Mouse (Mus musculus) heart, embryonic 14.5 days (tissue): Measurements from ENCODE around the gene Cfap70. TPM values are rescaled to one million over a fixed set of nuclear protein-coding genes. Genes with fewer than 3 reads are reported as not detected.
A peak's percentile ranks its signal among the peaks of the same experiment; 100 is the strongest.

ENCODE experiments used
- ATAC-seq: fragments of 200-750 bp; cut with Nextera tagmentation; 2 replicates; pipeline ENCODE4 v1.8.0; 2017; ENCODE audit warnings: low read depth, moderate TSS enrichment; ENCODE audit not compliant: insufficient number of reproducible peaks, insufficient read depth, low FRiP score
- H3K27ac ChIP-seq, 2 experiments: fragments of 200-500 bp in 1 of 2; fragments of 300-500 bp in 1 of 2; sonication (generic) in 1 of 2; replicated peaks in 1 of 2; 2 replicates each; pipeline ENCODE4 v1.5.1; 2012 to 2014; ENCODE audit warnings: low read depth in 2 of 2, low read length in 2 of 2, control low read depth in 1 of 2, mild to moderate bottlenecking in 1 of 2, mixed read lengths in 1 of 2; ENCODE audit not compliant: control insufficient read depth in 1 of 2, insufficient read depth in 1 of 2
- H3K27me3 ChIP-seq: fragments of 300-500 bp; sonication (generic); 2 replicates; pipeline ENCODE4 v1.6.1; 2014; ENCODE audit warnings: mild to moderate bottlenecking, low read length, control low read depth; ENCODE audit not compliant: control insufficient read depth, insufficient read depth
- H3K36me3 ChIP-seq: fragments of 300-500 bp; sonication (generic); 2 replicates; pipeline ENCODE4 v1.6.1; 2014; ENCODE audit warnings: mild to moderate bottlenecking, control low read depth, low read length, mixed read lengths; ENCODE audit not compliant: control insufficient read depth, insufficient read depth
- H3K4me1 ChIP-seq, 2 experiments: fragments of 200-500 bp in 1 of 2; fragments of 300-500 bp in 1 of 2; sonication (generic) in 1 of 2; 2 replicates each; pipeline ENCODE4 v1.6.1; 2012 to 2014; ENCODE audit warnings: low read length in 2 of 2, control low read depth in 1 of 2, mixed read lengths in 1 of 2; ENCODE audit not compliant: control insufficient read depth in 2 of 2, insufficient read depth in 2 of 2
- H3K4me2 ChIP-seq: fragments of 300-500 bp; sonication (generic); 2 replicates; pipeline ENCODE4 v1.6.1; 2014; ENCODE audit warnings: mild to moderate bottlenecking, low read length
- H3K4me3 ChIP-seq, 2 experiments: fragments of 200-500 bp in 1 of 2; fragments of 300-500 bp in 1 of 2; sonication (generic) in 1 of 2; 2 replicates each; pipeline ENCODE4 v1.5.1; 2012 to 2014; ENCODE audit warnings: low read length in 2 of 2, mild to moderate bottlenecking in 2 of 2, control low read depth in 1 of 2, low read depth in 1 of 2, moderate library complexity in 1 of 2; ENCODE audit not compliant: control insufficient read depth in 1 of 2, insufficient read depth in 1 of 2
- H3K9ac ChIP-seq: fragments of 300-500 bp; sonication (generic); 2 replicates; pipeline ENCODE4 v1.6.1; 2014; ENCODE audit warnings: mild to moderate bottlenecking, low read length
- H3K9me3 ChIP-seq: fragments of 300-500 bp; sonication (generic); 2 replicates; pipeline ENCODE4 v1.6.1; 2016; ENCODE audit warnings: low read length, control low read depth; ENCODE audit not compliant: control insufficient read depth
- WGBS: fragments of 180-500 bp; shearing (Covaris S2); extraction: QIAGEN DNeasy Blood & Tissue Kit; methylation state at CpG from one replicate; pipeline ENCODE4 v1.1.7; 2014; 5-methylcytosine and 5-hydroxymethylcytosine counted together
- polyA plus RNA-seq: library from polyadenylated mRNA; unstranded; fragments of >200 nt; fragmentation: Nextera tagmentation; extraction: Ambion mirVana; gene quantifications from 2 replicates; pipeline ENCODE4 v1.2.1, GENCODE M21; 2014

The Cfap70 gene
- polyA plus RNA-seq, result 0.18 and 0.63 TPM in 2 replicates

DNA sequence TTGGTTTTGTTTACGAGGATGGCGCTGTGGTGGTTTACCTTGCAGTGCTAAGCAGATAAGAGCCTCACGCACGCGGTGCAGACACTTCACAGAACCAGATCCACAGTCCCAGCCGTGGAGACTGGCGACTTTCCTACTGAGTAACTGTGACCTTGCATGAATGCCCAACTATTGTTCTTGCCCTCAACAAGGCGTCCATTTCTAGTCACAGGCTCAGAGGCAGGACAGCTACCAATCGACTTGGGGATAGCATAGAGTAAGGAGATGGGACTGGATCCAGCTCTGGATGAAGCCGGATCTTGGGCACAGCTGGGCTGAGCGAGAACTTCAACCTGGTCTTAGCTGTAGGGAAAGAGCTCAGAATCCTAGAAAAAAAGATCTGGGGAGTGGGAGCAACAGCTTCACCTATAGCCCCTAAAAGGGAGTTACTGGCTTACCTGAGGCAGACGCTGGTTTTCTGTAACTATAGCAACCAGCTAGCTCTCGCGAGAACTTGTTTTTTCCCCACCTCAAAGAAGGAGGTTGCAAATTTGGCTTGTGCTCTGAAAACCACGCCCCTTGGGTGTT is at the start of gene Cfap70:
TSS of gene Cfap70 (minus strand) at position 462 of the 567 bp plus-strand sequence.
- Histone ChIP-seq H3K9ac (peak within 1 kb of the TSS; percentile 44; the same call in 1 of the 2 replicates), H3K27ac (no peak within 1 kb of the TSS), H3K36me3 (peaks cover 17% of the 10 kb centered on the region), H3K4me3 (peak within 1 kb of the TSS; percentile 25 to 41), H3K9me3 (no peaks in the 10 kb centered on the region), H3K4me1 (no peaks in the 10 kb centered on the region; a peak in 1 of 4 replicates), H3K27me3 (no peaks in the 10 kb centered on the region), H3K4me2 (peak within 1 kb of the TSS; percentile 76)
- ATAC-seq, result no peak; the same call in 1 of the 2 replicates
- 2% methylated on average over 15 of the region's 15 CpGs for WGBS

DNA sequence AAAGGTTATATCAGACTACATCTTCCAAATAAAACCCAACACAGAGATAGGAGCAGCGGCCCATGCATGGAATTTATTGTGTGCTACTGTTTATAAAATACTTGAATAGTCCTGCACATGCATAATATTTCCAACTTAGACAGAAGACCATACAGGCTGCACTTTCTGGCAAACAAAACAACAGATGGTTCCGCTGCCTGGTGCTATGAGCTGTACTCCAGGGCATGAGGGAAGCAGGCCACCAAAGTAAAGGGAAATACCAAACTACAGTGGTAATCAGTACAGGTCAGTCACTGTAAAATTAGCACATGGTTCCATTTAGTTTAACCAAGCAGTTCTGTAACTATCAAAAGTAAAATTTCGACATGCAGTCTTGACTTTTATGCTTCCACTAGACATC is 48.0 kb upstream of the Cfap70 start:
- no peaks in the 10 kb centered on the region for H3K9me3 ChIP-seq
- no peak overlapping the region for H3K27ac ChIP-seq
- H3K27me3 ChIP-seq, result no peaks in the 10 kb centered on the region
- no peak overlapping the region for H3K4me3 ChIP-seq
- H3K36me3 ChIP-seq, result peaks cover 62% of the 10 kb centered on the region
- ATAC-seq, result no peak
- WGBS, result 87% methylated on average over 3 of the region's 3 CpGs
- H3K4me2 ChIP-seq, result no peak overlapping the region
- H3K4me1 ChIP-seq, result no peaks in the 10 kb centered on the region
- H3K9ac ChIP-seq, result no peak overlapping the region

DNA sequence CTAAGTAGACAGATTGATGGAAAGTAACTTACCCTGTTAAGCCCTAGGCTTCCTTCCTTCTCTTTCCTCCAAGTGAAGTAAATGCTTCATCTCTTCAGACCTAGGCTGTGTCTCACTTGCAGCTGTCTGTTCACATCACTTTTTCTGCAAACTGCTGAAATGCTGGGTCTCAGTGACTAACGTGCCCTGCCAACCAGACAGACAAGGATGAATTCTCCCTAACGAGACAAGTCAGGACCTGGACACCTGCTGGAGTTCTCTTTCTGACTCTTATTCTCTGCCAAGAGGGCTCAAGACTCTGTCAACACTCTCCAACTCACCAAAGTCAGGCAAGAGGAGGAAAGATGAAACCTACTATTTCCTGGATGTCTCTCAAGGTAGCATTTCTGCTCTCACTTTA is 44.6 kb upstream of the Cfap70 start, which contains the start of gene Mss51:
TSS of gene Mss51 (minus strand) at position 299 of the 400 bp plus-strand sequence.
- Histone ChIP-seq H3K9ac (no peak within 1 kb of the TSS), H3K4me1 (no peaks in the 10 kb centered on the region), H3K27me3 (no peaks in the 10 kb centered on the region), H3K36me3 (peaks cover 68% of the 10 kb centered on the region), H3K4me3 (no peak within 1 kb of the TSS), H3K27ac (no peak within 1 kb of the TSS), H3K9me3 (no peaks in the 10 kb centered on the region), H3K4me2 (no peak within 1 kb of the TSS)
- 75% methylated on average over 2 of the region's 2 CpGs for WGBS
- no peak for ATAC-seq

DNA sequence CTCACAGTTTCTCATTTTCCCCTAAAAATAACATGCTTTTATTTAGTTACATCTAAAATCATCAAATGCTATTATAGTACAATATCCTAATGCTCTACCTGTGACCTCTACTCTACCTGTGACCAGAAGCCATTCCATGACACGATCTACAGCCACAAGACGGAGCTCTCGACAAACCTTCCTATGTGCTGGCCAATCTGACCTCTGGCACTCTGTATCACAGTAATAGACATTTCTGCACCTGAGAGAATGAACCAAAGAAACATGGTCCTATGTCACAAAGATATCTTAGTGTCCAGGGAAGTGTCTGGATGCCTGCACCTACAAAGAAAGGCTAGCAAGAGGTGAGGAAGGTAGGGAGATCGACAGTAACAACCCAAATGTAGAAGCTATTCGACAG is 34.0 kb upstream of the Cfap70 start:
- Histone ChIP-seq H3K4me3 (no peak overlapping the region), H3K27me3 (no peaks in the 10 kb centered on the region), H3K36me3 (peaks cover 45% of the 10 kb centered on the region), H3K9me3 (no peaks in the 10 kb centered on the region), H3K4me2 (no peak overlapping the region), H3K4me1 (no peaks in the 10 kb centered on the region), H3K27ac (no peak overlapping the region), H3K9ac (no peak overlapping the region)
- no peak for ATAC-seq
- WGBS, result 93% methylated on average over 5 of the region's 5 CpGs

DNA sequence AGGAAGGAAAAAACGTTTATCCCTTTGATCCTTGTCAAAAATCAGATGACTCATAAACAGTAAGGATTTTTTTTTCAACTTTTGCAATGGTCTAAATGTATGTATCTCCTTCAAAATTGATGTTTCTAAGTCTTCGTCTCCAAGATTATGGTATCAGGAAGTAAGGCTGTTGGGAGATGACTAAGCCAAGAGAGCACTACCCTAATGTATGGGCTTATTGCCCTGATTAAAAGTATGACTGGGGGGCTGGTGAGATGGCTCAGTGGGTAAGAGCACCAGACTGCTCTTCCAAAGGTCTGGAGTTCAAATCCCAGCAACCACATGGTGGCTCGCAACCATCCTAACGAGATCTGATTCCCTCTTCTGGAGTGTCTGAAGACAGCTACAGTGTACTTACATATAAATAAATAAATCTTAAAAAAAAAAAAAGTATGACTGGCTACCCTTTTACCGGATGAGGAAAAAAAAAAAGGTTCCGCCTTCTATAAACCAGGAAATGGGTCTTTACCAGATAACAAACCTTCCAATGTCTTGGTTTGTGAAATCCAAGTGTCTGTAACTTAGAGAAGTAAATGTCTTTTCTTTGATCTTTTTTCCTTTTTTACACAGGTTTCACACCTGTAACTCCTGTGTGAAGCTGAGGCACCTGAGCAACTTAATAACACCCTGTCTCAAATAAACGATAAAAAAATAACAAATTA is 30.2 kb upstream of the Cfap70 start:
- H3K27ac ChIP-seq, result no peak overlapping the region
- no peak for ATAC-seq
- 88% methylated on average over 7 of the region's 7 CpGs for WGBS

DNA sequence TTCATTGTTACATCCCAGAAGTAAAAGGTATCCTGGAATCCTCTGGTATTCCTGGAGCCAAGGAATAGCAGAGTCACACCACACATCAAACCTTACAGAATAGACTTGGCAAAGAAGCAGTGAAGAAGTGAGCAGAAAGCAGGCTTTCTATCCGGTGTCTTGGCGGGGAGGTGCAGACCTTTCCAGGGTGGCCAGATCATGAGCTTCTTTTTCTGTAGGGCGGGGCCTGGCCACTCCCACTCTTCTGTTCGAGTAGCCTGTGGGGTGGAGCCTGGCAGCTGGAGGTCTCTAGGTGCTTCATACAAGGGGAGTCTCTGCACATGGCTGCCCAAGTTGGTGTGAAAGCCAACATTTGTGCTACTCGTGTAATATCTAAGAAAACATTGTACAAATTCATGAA is 29.2 kb upstream of the Cfap70 start:
- no peak for ATAC-seq
- H3K9ac ChIP-seq, result no peak overlapping the region

More for the DNA sequence above, 30.2 kb upstream of the Cfap70 start:
- Histone ChIP-seq H3K9me3 (no peaks in the 10 kb centered on the region), H3K4me2 (no peak overlapping the region), H3K36me3 (peaks cover 34% of the 10 kb centered on the region), H3K9ac (no peak overlapping the region), H3K27me3 (no peaks in the 10 kb centered on the region), H3K4me1 (peaks cover 2 to 11% of the 10 kb centered on the region in 2 experiments; a peak in 3 of 4 replicates), H3K4me3 (no peak overlapping the region)

DNA sequence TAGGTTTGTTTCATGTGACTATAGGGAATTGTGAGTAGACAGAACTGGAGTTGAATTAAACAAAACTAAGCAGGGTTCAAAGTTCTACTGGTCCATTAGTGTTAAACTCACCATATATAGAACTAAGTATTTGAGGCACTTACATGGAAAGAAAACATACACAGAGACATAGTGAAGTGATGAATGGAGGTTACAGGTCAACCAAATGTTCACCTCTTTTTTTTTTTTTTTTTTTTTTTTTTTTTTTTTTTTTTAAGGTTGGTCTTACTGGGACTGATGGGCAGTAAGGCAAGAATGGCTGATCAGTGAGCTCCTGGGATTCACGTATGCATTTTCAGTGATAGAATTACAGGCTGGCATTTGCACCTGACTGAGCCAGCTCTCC is 28.2 kb upstream of the Cfap70 start:
- Histone ChIP-seq H3K4me3 (peak overlapping the region; percentile 74 to 100), H3K36me3 (peaks cover 25% of the 10 kb centered on the region), H3K9me3 (no peaks in the 10 kb centered on the region), H3K27me3 (no peaks in the 10 kb centered on the region), H3K4me2 (peak overlapping the region; percentile 89), H3K27ac (peak overlapping the region in 1 of 2 experiments; percentile 66; a peak in 1 of 4 replicates), H3K4me1 (peaks cover 2 to 15% of the 10 kb centered on the region in 2 experiments; a peak in 3 of 4 replicates), H3K9ac (peak overlapping the region; percentile 88)
- 65% methylated on average over 1 of the region's 1 CpGs for WGBS
- no peak for ATAC-seq

More for the DNA sequence above, 29.2 kb upstream of the Cfap70 start:
- no peak overlapping the region for H3K27ac ChIP-seq
- WGBS, result 43% methylated on average over 5 of the region's 5 CpGs
- no peaks in the 10 kb centered on the region for H3K27me3 ChIP-seq
- no peak overlapping the region for H3K4me2 ChIP-seq
- H3K9me3 ChIP-seq, result no peaks in the 10 kb centered on the region
- H3K4me3 ChIP-seq, result no peak overlapping the region
- H3K4me1 ChIP-seq, result peaks cover 2 to 15% of the 10 kb centered on the region in 2 experiments; a peak in 3 of 4 replicates
- H3K36me3 ChIP-seq, result peaks cover 25% of the 10 kb centered on the region
